Mouse (Mus musculus) gonadal fat pad, adult 2 months (tissue): ENCODE data around the gene Lamc1. TPM values are rescaled to one million over a fixed set of nuclear protein-coding genes. Genes with fewer than 3 reads are reported as not detected.

ENCODE experiments used
- DNase-seq: peaks from one replicate; pipeline ENCODE4 v3.0.0-alpha.2; 2012; ENCODE audit warnings: low read depth
- polyA plus RNA-seq: library from polyadenylated mRNA; depleted of rRNA; stranded (reverse); fragments of >200 nt; gene quantifications from 2 replicates; pipeline ENCODE4 v1.2.3, GENCODE M21; 2012; rRNA removed

Gene Lamc1
- polyA plus RNA-seq, 1 experiment: 122 TPM

DNA sequence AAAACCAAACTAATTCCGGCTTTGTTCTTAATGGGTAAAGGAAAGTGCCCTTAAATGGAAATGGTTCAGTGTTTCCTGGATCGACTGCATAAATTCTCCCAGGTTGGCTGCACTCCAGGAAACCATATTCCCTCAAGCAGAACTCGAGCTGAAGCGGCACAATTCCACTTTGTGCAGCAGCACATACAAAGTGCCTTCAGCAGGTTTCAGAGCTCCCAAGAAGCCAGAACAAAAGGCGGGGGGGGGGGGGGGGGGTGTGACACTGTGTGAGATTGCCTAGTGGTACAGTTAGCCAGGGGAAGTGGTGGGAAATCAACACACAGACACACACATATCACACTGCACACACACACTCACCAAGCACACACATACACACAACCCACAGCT lies 140.7 kb downstream of the Lamc1 start:
- no peak for DNase-seq

- no peak for DNase-seq
These were observed 141.2 kb downstream of the Lamc1 start for GRCm38 (mm10) chr1:153191237-153191942.

DNA sequence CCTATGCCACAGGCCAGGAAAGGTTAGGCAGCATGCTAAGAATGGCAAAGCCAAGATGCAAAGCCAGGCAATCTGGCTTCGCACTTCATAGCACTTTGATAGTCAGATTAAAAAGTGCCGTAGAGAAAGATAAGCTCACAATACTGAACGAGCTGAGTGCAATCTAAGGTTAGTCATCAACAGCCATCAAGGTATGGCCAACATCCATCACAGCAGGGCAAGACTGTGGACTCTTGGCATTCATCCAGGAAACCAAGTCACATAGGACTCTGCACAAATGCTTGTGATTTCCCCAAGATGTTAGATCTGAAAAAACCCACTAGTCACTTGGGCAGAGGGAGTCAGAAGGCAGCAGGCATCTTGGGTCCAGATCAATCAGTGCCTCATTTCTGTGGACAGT lies 144.5 kb downstream of the Lamc1 start:
- no peak for DNase-seq

- DNase-seq: no peak
These were observed 146.5 kb downstream of the Lamc1 start, which contains the start of gene Lamc2 for GRCm38 (mm10) chr1:153185828-153186803. Gene Lamc2 (minus strand): TSS chr1:153186447.

GRCm38 (mm10) chr1:153180586-153181289 lies 151.8 kb downstream of the Lamc1 start:
- DNase-seq: no peak

DNA sequence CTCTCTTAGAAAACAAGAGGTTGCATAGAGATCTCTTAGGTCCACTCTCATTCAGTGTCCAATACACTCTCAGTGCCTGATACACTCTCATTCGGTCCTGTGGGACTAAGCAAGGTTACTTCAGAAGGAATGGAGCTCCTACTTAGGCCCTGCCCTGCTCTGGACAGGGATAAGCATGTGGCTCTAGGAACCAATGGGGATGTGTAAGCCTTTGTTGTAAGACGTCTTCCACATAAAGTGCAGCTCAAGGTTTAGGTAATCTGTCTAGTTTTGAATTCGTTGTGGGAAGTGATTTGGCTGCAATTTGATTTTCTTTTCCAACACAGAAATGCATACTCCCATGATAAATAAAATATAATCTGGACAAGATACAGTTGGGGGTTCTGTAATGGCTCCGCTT lies 152.4 kb downstream of the Lamc1 start:
- no peak for DNase-seq

DNA sequence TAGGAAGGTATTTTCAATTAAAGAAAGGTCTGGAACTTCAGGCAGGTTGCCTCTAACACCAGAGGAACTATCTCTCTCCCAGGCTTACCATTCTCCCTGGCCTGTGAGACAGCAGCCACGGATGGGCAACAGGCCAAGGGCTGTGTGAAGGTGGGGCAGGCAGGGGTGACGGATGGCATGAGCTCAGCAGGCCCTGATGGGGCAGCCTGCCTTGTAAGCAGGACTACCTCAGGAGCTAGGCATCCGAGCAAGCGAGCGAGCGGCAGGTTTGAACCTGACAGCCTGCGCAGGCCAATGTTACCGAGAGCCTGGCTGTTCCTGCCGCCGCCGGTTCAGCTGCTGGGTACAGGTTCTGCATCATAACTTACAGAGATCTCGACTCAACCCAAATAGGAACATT lies 157.8 kb downstream of the Lamc1 start:
- DNase-seq: no peak

DNA sequence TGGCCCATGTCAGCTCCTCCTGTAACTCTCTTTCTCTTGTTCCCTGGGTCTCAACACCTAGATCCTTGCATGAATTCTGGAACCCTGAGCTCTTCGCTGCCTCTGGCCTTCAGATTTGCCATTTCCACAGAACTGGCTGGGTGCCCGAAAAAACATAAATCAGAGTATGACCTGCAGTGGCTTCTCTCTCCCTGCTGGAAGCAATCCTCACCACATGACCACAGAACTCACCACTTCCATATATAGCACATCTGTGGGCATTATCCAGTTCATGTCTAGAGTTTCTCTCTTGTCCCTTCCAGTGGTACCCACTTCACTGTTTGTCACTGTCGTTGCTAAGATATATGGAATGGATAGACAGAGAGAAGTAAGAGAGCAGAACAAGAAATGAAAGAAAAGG lies 159.3 kb downstream of the Lamc1 start:
- no peak for DNase-seq

- no peak for DNase-seq
These were observed 160.3 kb downstream of the Lamc1 start for GRCm38 (mm10) chr1:153172291-153172731.

GRCm38 (mm10) chr1:153171011-153171410 lies 161.6 kb downstream of the Lamc1 start:
- DNase-seq: no peak

Other genes with a start within 250 kb of the Lamc1 start
- 9.1 and 11.5 TPM in 2 replicates for gene Lamc2, start 146.3 kb downstream of the Lamc1 start, polyA plus RNA-seq
- gene Shcbp1l, start 92.4 kb upstream of the Lamc1 start, polyA plus RNA-seq: 0.31 and 0.58 TPM in 2 replicates
- 20.5 and 23.3 TPM in 2 replicates for gene Dhx9, start 154.9 kb upstream of the Lamc1 start, polyA plus RNA-seq
- 13.2 and 19.9 TPM in 2 replicates for gene Npl, start 217.3 kb upstream of the Lamc1 start, polyA plus RNA-seq